Mouse (Mus musculus) kidney, adult 18-20 months (tissue): ENCODE results near the gene Tmem143.
"Not testable (repeated sequence)": the region's sequence is repeated elsewhere in the genome, so short reads cannot be mapped to it uniquely, and the experiment has no call there.

Experiments used
- DNase-seq: peaks from one replicate; pipeline ENCODE4 v3.0.0; 2021

Gene Tmem143

GRCm38 (mm10) chr7:45923762-45924428 lies 27.2 kb downstream of the Tmem143 start, which contains the start of gene Ccdc114:
Gene Ccdc114, plus strand, starts transcription at chr7:45924072.
- peak; percentile 85 for DNase-seq

- no peak for DNase-seq
These were observed 27.7 kb downstream of the Tmem143 start for GRCm38 (mm10) chr7:45924429-45924816.

- no peak for DNase-seq
These were observed 32.0 kb downstream of the Tmem143 start for GRCm38 (mm10) chr7:45928626-45929295.

- DNase-seq: no peak
These were observed 32.9 kb downstream of the Tmem143 start for GRCm38 (mm10) chr7:45929688-45930087.

- DNase-seq: not testable (repeated sequence)
These were observed 37.0 kb downstream of the Tmem143 start for GRCm38 (mm10) chr7:45933766-45934165.

- peak; percentile 68 for DNase-seq
These were observed 38.4 kb downstream of the Tmem143 start for GRCm38 (mm10) chr7:45935114-45935513.

- peak; percentile 44 for DNase-seq
These were observed 43.1 kb downstream of the Tmem143 start for GRCm38 (mm10) chr7:45939836-45940235.

- no peak for DNase-seq
These were observed 45.2 kb downstream of the Tmem143 start for GRCm38 (mm10) chr7:45941986-45942385.

- DNase-seq: not testable (repeated sequence)
These were observed 46.5 kb downstream of the Tmem143 start for GRCm38 (mm10) chr7:45943280-45943679.

GRCm38 (mm10) chr7:45949061-45949460 lies 52.3 kb downstream of the Tmem143 start:
- DNase-seq: no peak

- DNase-seq: no peak
These were observed 59.9 kb downstream of the Tmem143 start for GRCm38 (mm10) chr7:45956611-45957010.
